In the genomic region with DNA sequence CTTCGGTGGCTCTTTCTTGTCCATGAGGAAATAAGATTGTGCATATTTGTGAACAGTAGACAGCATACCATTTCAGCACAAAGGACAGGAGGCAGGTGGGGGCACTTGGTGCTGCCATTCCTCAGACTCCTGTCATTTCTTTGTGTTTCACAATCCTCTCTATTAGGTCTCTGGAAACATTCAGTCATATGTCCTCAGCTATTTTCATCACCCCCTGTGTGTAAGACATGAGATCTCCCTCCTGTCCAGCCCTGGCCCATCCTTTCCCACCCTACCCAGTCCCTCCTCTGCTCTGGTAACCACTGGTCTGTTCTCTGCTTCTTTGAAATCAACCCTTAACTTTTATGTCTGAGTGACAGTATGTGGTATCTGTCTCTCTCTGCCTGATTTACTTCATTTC, we compare ENCODE assay signal across 25 mouse cellular contexts. TPM values are rescaled to one million over a fixed set of nuclear protein-coding genes. Genes with fewer than 3 reads are reported as not detected.
A peak's percentile ranks its signal among the peaks of the same experiment; 100 is the strongest.
DNase-seq lines count a peak whose midpoint lies in the region; ATAC-seq and TF ChIP-seq lines count a peak whose summit lies in the region.
"Had no signal": no experiment of that assay in that cellular context is flagged by ENCODE, and none has a peak within 500 bp of the region (broad histone marks: within the 10 kb centered on the region; RNA-seq: fewer than 3 reads in every experiment).

No protein-coding gene starts in this region.

- TF ChIP-seq EP300 in heart, adult 2 months (IDR thresholded peaks at IDR 0.05; ENCODE audit: insufficient read depth, low read depth, low read length): no peak
- no peak for TF ChIP-seq EP300 in liver, postnatal 0 days (IDR thresholded peaks at IDR 0.05; ENCODE audit: low read depth)

- TF ChIP-seq POLR2A in heart, adult 2 months (IDR thresholded peaks at IDR 0.05; ENCODE audit: insufficient read depth, low read depth, low read length): no peak

- peaks cover 9% of the 10 kb centered on the region for H3K79me2 ChIP-seq in heart, adult 2 months (replicated peaks; ENCODE audit: control insufficient read depth, insufficient read depth, low read length)

- ATAC-seq in intestine, embryonic 14.5 days (replicated peaks; ENCODE audit: low FRiP score, low TSS enrichment, low read depth): no peak
- no peak for ATAC-seq in intestine, embryonic 15.5 days
- ATAC-seq in lung, embryonic 14.5 days (ENCODE audit: insufficient read depth): no peak
- no peak for ATAC-seq in liver, postnatal 0 days
- ATAC-seq in neural tube, embryonic 15.5 days (ENCODE audit: low FRiP score): no peak
- ATAC-seq: forebrain, embryonic 13.5 days; midbrain, embryonic 13.5 days; Patski had no signal

- no peak for DNase-seq in heart, adult 2 months
- DNase-seq in heart, adult 11 months: no peak
- no peak for DNase-seq in intestine, embryonic 14.5 days (ENCODE audit: low spot score)
- DNase-seq in lung, embryonic 14.5 days: no peak
- DNase-seq in lung, adult 18-20 months: no peak
- DNase-seq in liver, postnatal 0 days: no peak
- DNase-seq: cerebellum, adult 11-12 months; cerebellum, postnatal 10 days; heart, postnatal 4 days; kidney, adult 11 months; kidney, postnatal 10 days; left cerebral cortex, postnatal 4 days; right cerebral cortex, postnatal 14 days; thymus, adult 2 months; thymus, postnatal 4 days had no signal

- H3K4me1 ChIP-seq in heart, adult 2 months (ENCODE audit: control insufficient read depth, insufficient read depth, low read length): peaks cover 35% of the 10 kb centered on the region
- peaks cover 66% of the 10 kb centered on the region for H3K4me1 ChIP-seq in intestine, embryonic 14.5 days (replicated peaks; ENCODE audit: control insufficient read depth, insufficient read depth, low read length)
- H3K4me1 ChIP-seq in intestine, embryonic 15.5 days (replicated peaks): peaks cover 66% of the 10 kb centered on the region
- peaks cover 34% of the 10 kb centered on the region for H3K4me1 ChIP-seq in lung, embryonic 14.5 days (ENCODE audit: insufficient read depth)
- H3K4me1 ChIP-seq in liver, postnatal 0 days (ENCODE audit: insufficient read depth): peaks cover 63% of the 10 kb centered on the region
- H3K4me1 ChIP-seq in neural tube, embryonic 15.5 days: peaks cover 29% of the 10 kb centered on the region

- H3K9ac ChIP-seq in heart, adult 2 months (ENCODE audit: low read depth, low read length): no peak overlapping the region
- H3K9ac ChIP-seq in intestine, embryonic 14.5 days (ENCODE audit: low read length): no peak overlapping the region
- no peak overlapping the region for H3K9ac ChIP-seq in intestine, embryonic 15.5 days
- no peak overlapping the region for H3K9ac ChIP-seq in lung, embryonic 14.5 days
- no peak overlapping the region for H3K9ac ChIP-seq in liver, postnatal 0 days (replicated peaks)
- no peak overlapping the region for H3K9ac ChIP-seq in neural tube, embryonic 15.5 days (replicated peaks)
- H3K9ac ChIP-seq: forebrain, embryonic 13.5 days; hindbrain, embryonic 15.5 days; limb, embryonic 15.5 days; midbrain, embryonic 13.5 days had no signal

- intact Hi-C loops in heart, adult 2 months (cut with DNase I): no loop called here

- H3K27ac ChIP-seq in heart, adult 2 months: peak overlapping the region; percentile 32
- H3K27ac ChIP-seq in intestine, embryonic 14.5 days (ENCODE audit: low read depth): no peak overlapping the region
- H3K27ac ChIP-seq in intestine, embryonic 15.5 days: no peak overlapping the region
- H3K27ac ChIP-seq in lung, embryonic 14.5 days (ENCODE audit: low read depth): no peak overlapping the region
- no peak overlapping the region for H3K27ac ChIP-seq in liver, postnatal 0 days (ENCODE audit: low read depth)
- H3K27ac ChIP-seq in neural tube, embryonic 15.5 days (replicated peaks): no peak overlapping the region
- H3K27ac ChIP-seq: forebrain, embryonic 13.5 days; hindbrain, embryonic 15.5 days; limb, embryonic 15.5 days; midbrain, embryonic 13.5 days; stomach, postnatal 0 days had no signal

- H3K4me3 ChIP-seq in heart, adult 2 months: no peak overlapping the region
- no peak overlapping the region for H3K4me3 ChIP-seq in intestine, embryonic 14.5 days (ENCODE audit: low read depth, low read length)
- no peak overlapping the region for H3K4me3 ChIP-seq in intestine, embryonic 15.5 days (replicated peaks)
- H3K4me3 ChIP-seq in lung, embryonic 14.5 days (ENCODE audit: low read depth, low read length): no peak overlapping the region
- no peak overlapping the region for H3K4me3 ChIP-seq in liver, postnatal 0 days (ENCODE audit: low read depth, low read length)
- no peak overlapping the region for H3K4me3 ChIP-seq in neural tube, embryonic 15.5 days (replicated peaks)
- H3K4me3 ChIP-seq: forebrain, embryonic 13.5 days; hindbrain, embryonic 15.5 days; limb, embryonic 15.5 days; megakaryocyte, embryonic 14.5 days; midbrain, embryonic 13.5 days had no signal

- 42% methylated on average over 1 of the region's 1 CpGs for WGBS in heart, adult 2 months
- WGBS in intestine, embryonic 14.5 days: 91% methylated on average over 1 of the region's 1 CpGs
- WGBS in intestine, embryonic 15.5 days: 81% methylated on average over 1 of the region's 1 CpGs
- 85% methylated on average over 1 of the region's 1 CpGs for WGBS in lung, embryonic 14.5 days
- 96% methylated on average over 1 of the region's 1 CpGs for WGBS in liver, postnatal 0 days (ENCODE audit: insufficient replicate concordance)
- WGBS in neural tube, embryonic 15.5 days: 87% methylated on average over 1 of the region's 1 CpGs

- peak overlapping the region; percentile 97; the same call in 1 of the 2 replicates for H3K4me2 ChIP-seq in intestine, embryonic 14.5 days (ENCODE audit: low read length)
- no peak overlapping the region for H3K4me2 ChIP-seq in intestine, embryonic 15.5 days (replicated peaks)
- peak overlapping the region; percentile 98; the same call in 1 of the 2 replicates for H3K4me2 ChIP-seq in lung, embryonic 14.5 days
- 0 out of 2 replicates have a peak overlapping the region, but pooled peaks have one; percentile 8 for H3K4me2 ChIP-seq in liver, postnatal 0 days (ENCODE audit: low read depth, low read length)
- no peak overlapping the region for H3K4me2 ChIP-seq in neural tube, embryonic 15.5 days
- H3K4me2 ChIP-seq: hindbrain, embryonic 15.5 days; midbrain, embryonic 13.5 days had no signal

- H3K9me3 ChIP-seq in intestine, embryonic 14.5 days (ENCODE audit: control insufficient read depth, low read length): no peaks in the 10 kb centered on the region
- no peaks in the 10 kb centered on the region for H3K9me3 ChIP-seq in intestine, embryonic 15.5 days
- no peaks in the 10 kb centered on the region for H3K9me3 ChIP-seq in lung, embryonic 14.5 days (ENCODE audit: low read depth, low read length)
- H3K9me3 ChIP-seq in liver, postnatal 0 days (ENCODE audit: low read length): no peaks in the 10 kb centered on the region
- no peaks in the 10 kb centered on the region for H3K9me3 ChIP-seq in neural tube, embryonic 15.5 days (replicated peaks)
- H3K9me3 ChIP-seq: forebrain, embryonic 13.5 days; G1E; hindbrain, embryonic 15.5 days; limb, embryonic 15.5 days; megakaryocyte, embryonic 14.5 days; midbrain, embryonic 13.5 days had no signal

- TF ChIP-seq CTCF in heart, adult 2 months (IDR thresholded peaks at IDR 0.05): no peak
- TF ChIP-seq CTCF in lung, embryonic 14.5 days (IDR thresholded peaks at IDR 0.05; ENCODE audit: low read depth): no peak
- no peak for TF ChIP-seq CTCF in liver, postnatal 0 days (IDR thresholded peaks at IDR 0.05; ENCODE audit: low read depth)

- no peaks in the 10 kb centered on the region for H3K27me3 ChIP-seq in heart, adult 2 months (ENCODE audit: control insufficient read depth, insufficient read depth, low read length)
- H3K27me3 ChIP-seq in intestine, embryonic 14.5 days (replicated peaks; ENCODE audit: control insufficient read depth, insufficient read depth, low read length): no peaks in the 10 kb centered on the region
- no peaks in the 10 kb centered on the region for H3K27me3 ChIP-seq in intestine, embryonic 15.5 days (replicated peaks)
- no peaks in the 10 kb centered on the region for H3K27me3 ChIP-seq in lung, embryonic 14.5 days (ENCODE audit: insufficient read depth, low read length)
- no peaks in the 10 kb centered on the region for H3K27me3 ChIP-seq in liver, postnatal 0 days (ENCODE audit: insufficient read depth, low read length)
- no peaks in the 10 kb centered on the region for H3K27me3 ChIP-seq in neural tube, embryonic 15.5 days (replicated peaks)
- H3K27me3 ChIP-seq: forebrain, embryonic 13.5 days; hindbrain, embryonic 15.5 days; limb, embryonic 15.5 days; megakaryocyte, embryonic 14.5 days; midbrain, embryonic 13.5 days; Patski had no signal

- peaks cover 45% of the 10 kb centered on the region for H3K36me3 ChIP-seq in heart, adult 2 months (ENCODE audit: control insufficient read depth, insufficient read depth, low read length)
- peaks cover 58% of the 10 kb centered on the region for H3K36me3 ChIP-seq in intestine, embryonic 14.5 days (ENCODE audit: control insufficient read depth, insufficient read depth, low read length)
- no peaks in the 10 kb centered on the region for H3K36me3 ChIP-seq in intestine, embryonic 15.5 days
- peaks cover 59% of the 10 kb centered on the region for H3K36me3 ChIP-seq in lung, embryonic 14.5 days (ENCODE audit: insufficient read depth)
- peaks cover 32% of the 10 kb centered on the region for H3K36me3 ChIP-seq in liver, postnatal 0 days (replicated peaks; ENCODE audit: insufficient read depth, low read length)
- no peaks in the 10 kb centered on the region for H3K36me3 ChIP-seq in neural tube, embryonic 15.5 days
- H3K36me3 ChIP-seq: hindbrain, embryonic 15.5 days; midbrain, embryonic 13.5 days had no signal

RNA-seq across cellular contexts. Expression of a gene that starts 5.1 kb away (rescaled TPM):
- 10 to 100 TPM; 33.7 to 48.9 TPM for total RNA-seq in heart, adult 2 months (2021)
- 34.6 and 50.0 TPM in 2 replicates for polyA plus RNA-seq in heart, adult 2 months (2012; rRNA removed)
- 62.1 and 67.1 TPM in 2 replicates for polyA plus RNA-seq in intestine, embryonic 14.5 days (2014; fragmentation: Nextera tagmentation; extraction: Ambion mirVana)
- 51.9 and 52.3 TPM in 2 replicates for polyA plus RNA-seq in intestine, embryonic 15.5 days (2015; fragmentation: Nextera tagmentation; extraction: Ambion mirVana)
- polyA plus RNA-seq in lung, embryonic 14.5 days (2014; fragmentation: Nextera tagmentation; extraction: Ambion mirVana): 68.2 and 69.7 TPM in 2 replicates
- polyA plus RNA-seq in liver, postnatal 0 days (2015; fragmentation: Nextera tagmentation; extraction: Ambion mirVana): 11.9 and 12.4 TPM in 2 replicates
- 10.9 and 20.3 TPM in 2 replicates for polyA plus RNA-seq in neural tube, embryonic 15.5 days (2015; fragmentation: Nextera tagmentation; extraction: Ambion mirVana)

RNA-seq across cellular contexts. Expression of a gene that starts 46.0 kb away (rescaled TPM):
- total RNA-seq in heart, adult 2 months (2021): 10 to 100 TPM; 35.4 to 36.8 TPM
- 8.3 and 18.9 TPM in 2 replicates for polyA plus RNA-seq in heart, adult 2 months (2012; rRNA removed)
- 51.0 and 55.8 TPM in 2 replicates for polyA plus RNA-seq in intestine, embryonic 14.5 days (2014; fragmentation: Nextera tagmentation; extraction: Ambion mirVana)
- polyA plus RNA-seq in intestine, embryonic 15.5 days (2015; fragmentation: Nextera tagmentation; extraction: Ambion mirVana): 67.8 and 69.5 TPM in 2 replicates
- 47.6 and 53.0 TPM in 2 replicates for polyA plus RNA-seq in lung, embryonic 14.5 days (2014; fragmentation: Nextera tagmentation; extraction: Ambion mirVana)
- polyA plus RNA-seq in liver, postnatal 0 days (2015; fragmentation: Nextera tagmentation; extraction: Ambion mirVana): 21.0 and 22.2 TPM in 2 replicates
- 57.4 and 59.3 TPM in 2 replicates for polyA plus RNA-seq in neural tube, embryonic 15.5 days (2015; fragmentation: Nextera tagmentation; extraction: Ambion mirVana)

Comparison
In these comparisons a context has a peak if more than half of its experiments do, and no peak if none do; other contexts are left out.
1. H3K4me2 ChIP-seq: peak in intestine, embryonic 14.5 days (single experiment), lung, embryonic 14.5 days (single experiment) and liver, postnatal 0 days (single experiment); none in intestine, embryonic 15.5 days (single experiment) and neural tube, embryonic 15.5 days (single experiment).